Mouse (Mus musculus): ENCODE results near the gene Olfr1018. TPM values are rescaled to one million over a fixed set of nuclear protein-coding genes. Genes with fewer than 3 reads are reported as not detected.

Olfr1018 gene
- polyA plus RNA-seq, 1 experiment = not detected

- no peak within 1 kb of the TSS for H3K27ac ChIP-seq (ENCODE audit: insufficient read depth, low read depth, low read length)
- H3K4me1 ChIP-seq (ENCODE audit: control insufficient read depth, insufficient read depth, low read length) = no peaks in the 10 kb centered on the region
- TF ChIP-seq CTCF (conservative IDR thresholded peaks at IDR 0.05; ENCODE audit: insufficient read depth, insufficient read length, low read depth, low read length) (no peak), POLR2A (IDR thresholded peaks at IDR 0.05; ENCODE audit: low read depth, low read length) (no peak)
- H3K27me3 ChIP-seq (replicated peaks; ENCODE audit: control insufficient read depth, insufficient read depth, low read length) = no peaks in the 10 kb centered on the region
- H3K36me3 ChIP-seq (ENCODE audit: control insufficient read depth, insufficient read depth, low read length) = no peaks in the 10 kb centered on the region
- no peak within 1 kb of the TSS for H3K4me3 ChIP-seq (ENCODE audit: insufficient read depth, low read depth, low read length)
- DNase-seq = no peak
- 80% methylated on average over 1 of the region's 1 CpGs for WGBS
Observed at GRCm38 (mm10) chr2:85846730-85847129, 28.5 kb downstream of the Olfr1018 start, which contains the start of gene Olfr1020. Gene Olfr1020 (plus strand): TSS chr2:85847030.

DNA sequence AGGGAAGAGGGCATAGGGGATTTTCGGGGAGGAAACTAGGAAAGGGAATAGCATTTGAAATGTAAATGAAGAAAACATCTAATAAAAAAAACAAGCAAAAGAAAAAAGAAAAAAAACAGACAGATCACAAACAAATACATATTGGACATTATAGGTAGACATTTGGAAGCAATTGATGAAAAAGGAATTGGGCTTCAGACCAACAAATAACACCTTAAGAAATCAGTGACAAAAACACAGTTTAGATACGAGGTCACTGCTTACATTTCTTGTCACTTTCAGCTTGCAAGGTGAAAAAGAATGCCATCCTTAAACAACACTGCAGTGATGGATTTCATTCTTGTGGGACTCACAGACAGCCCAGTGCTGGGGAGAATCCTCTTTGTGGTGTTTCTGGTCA, 50.0 kb downstream of the Olfr1018 start, which contains the start of gene Olfr1022:
Gene Olfr1022, plus strand, starts transcription at position 301 of the 400 bp plus-strand sequence.
- no peaks in the 10 kb centered on the region for H3K27me3 ChIP-seq (replicated peaks; ENCODE audit: control insufficient read depth, insufficient read depth, low read length)
- no peak within 1 kb of the TSS for H3K27ac ChIP-seq (ENCODE audit: insufficient read depth, low read depth, low read length)
- no peaks in the 10 kb centered on the region for H3K36me3 ChIP-seq (ENCODE audit: control insufficient read depth, insufficient read depth, low read length)
- H3K4me3 ChIP-seq (ENCODE audit: insufficient read depth, low read depth, low read length) = no peak within 1 kb of the TSS
- H3K4me1 ChIP-seq (ENCODE audit: control insufficient read depth, insufficient read depth, low read length) = no peaks in the 10 kb centered on the region
- WGBS = 38% methylated on average over 2 of the region's 2 CpGs
- DNase-seq = no peak
- TF ChIP-seq CTCF (conservative IDR thresholded peaks at IDR 0.05; ENCODE audit: insufficient read depth, insufficient read length, low read depth, low read length) = no peak
- TF ChIP-seq POLR2A (IDR thresholded peaks at IDR 0.05; ENCODE audit: low read depth, low read length) = no peak

Other genes with a start within 250 kb of the Olfr1018 start
- gene Olfr996, start 239.3 kb upstream of the Olfr1018 start, polyA plus RNA-seq (2012; rRNA removed) = not detected in 2 replicates
- not detected in 2 replicates for gene Olfr998, start 229.5 kb upstream of the Olfr1018 start, polyA plus RNA-seq (2012; rRNA removed)
- not detected in 2 replicates for gene Olfr1000, start 206.6 kb upstream of the Olfr1018 start, polyA plus RNA-seq (2012; rRNA removed)
- not detected in 2 replicates for gene Olfr1002, start 167.8 kb upstream of the Olfr1018 start, polyA plus RNA-seq (2012; rRNA removed)
- gene Olfr154, start 154.0 kb upstream of the Olfr1018 start, polyA plus RNA-seq (2012; rRNA removed) = not detected in 2 replicates
- not detected in 2 replicates for gene Olfr1006, start 139.7 kb upstream of the Olfr1018 start, polyA plus RNA-seq (2012; rRNA removed)
- not detected in 2 replicates for gene Olfr1008, start 129.0 kb upstream of the Olfr1018 start, polyA plus RNA-seq (2012; rRNA removed)
- not detected in 2 replicates for gene Olfr1009, start 103.1 kb upstream of the Olfr1018 start, polyA plus RNA-seq (2012; rRNA removed)
- gene Olfr1012, start 55.7 kb upstream of the Olfr1018 start, polyA plus RNA-seq (2012; rRNA removed) = not detected in 2 replicates
- not detected in 2 replicates for gene Olfr1013, start 51.4 kb upstream of the Olfr1018 start, polyA plus RNA-seq (2012; rRNA removed)
- not detected in 2 replicates for gene Olfr1014, start 45.8 kb upstream of the Olfr1018 start, polyA plus RNA-seq (2012; rRNA removed)
- not detected in 2 replicates for gene Olfr1015, start 36.5 kb upstream of the Olfr1018 start, polyA plus RNA-seq (2012; rRNA removed)
- not detected in 2 replicates for gene Olfr1016, start 15.9 kb upstream of the Olfr1018 start, polyA plus RNA-seq (2012; rRNA removed)
- not detected in 2 replicates for gene Olfr1019, start 27.0 kb downstream of the Olfr1018 start, polyA plus RNA-seq (2012; rRNA removed)
- gene Olfr1020, start 28.6 kb downstream of the Olfr1018 start, polyA plus RNA-seq (2012; rRNA removed) = not detected in 2 replicates
- gene Olfr1022, start 50.1 kb downstream of the Olfr1018 start, polyA plus RNA-seq (2012; rRNA removed) = not detected in 2 replicates
- gene Olfr1023, start 67.2 kb downstream of the Olfr1018 start, polyA plus RNA-seq (2012; rRNA removed) = not detected in 2 replicates
- not detected in 2 replicates for gene Olfr1024, start 86.6 kb downstream of the Olfr1018 start, polyA plus RNA-seq (2012; rRNA removed)
- gene Olfr1025-ps1, start 96.7 kb downstream of the Olfr1018 start, polyA plus RNA-seq (2012; rRNA removed) = not detected in 2 replicates
- not detected in 2 replicates for gene Olfr1026, start 103.1 kb downstream of the Olfr1018 start, polyA plus RNA-seq (2012; rRNA removed)
- gene Olfr1028, start 132.0 kb downstream of the Olfr1018 start, polyA plus RNA-seq (2012; rRNA removed) = not detected in 2 replicates
- gene Olfr1029, start 155.4 kb downstream of the Olfr1018 start, polyA plus RNA-seq (2012; rRNA removed) = 0.13 TPM in 1 of 2 replicates, not detected in the other
- not detected in 2 replicates for gene Olfr1030, start 160.8 kb downstream of the Olfr1018 start, polyA plus RNA-seq (2012; rRNA removed)
- gene Olfr1031, start 171.8 kb downstream of the Olfr1018 start, polyA plus RNA-seq (2012; rRNA removed) = not detected in 2 replicates
- not detected in 2 replicates for gene Olfr1032, start 187.1 kb downstream of the Olfr1018 start, polyA plus RNA-seq (2012; rRNA removed)
- 0.42 and 0.59 TPM in 2 replicates for gene Olfr1033, start 202.2 kb downstream of the Olfr1018 start, polyA plus RNA-seq (2012; rRNA removed)
- 0.08 and 0.13 TPM in 2 replicates for gene Olfr1034, start 227.4 kb downstream of the Olfr1018 start, polyA plus RNA-seq (2012; rRNA removed)

Measured in kidney, adult 2 months (tissue).